Mouse (Mus musculus) cortical plate, adult 2 months (tissue): ENCODE measurements at regions not wholly inside any gene's neighbourhood (a gene's known extent, or its start where the extent isn't known, plus 50 kb on each side); places are given as distances from the start of the nearest gene placed in this dataset.

Source experiments
- CTCF ChIP-seq: fragments of 200-500 bp; IDR thresholded peaks from 2 replicates; pipeline ENCODE4 v1.5.1; 2011; ENCODE audit warnings: mild to moderate bottlenecking, control low read depth, low read length; ENCODE audit not compliant: insufficient read depth; ENCODE audit errors: extremely low read depth
- POLR2A ChIP-seq: fragments of 200-500 bp; IDR thresholded peaks from 2 replicates; pipeline ENCODE4 v1.6.1; 2011; ENCODE audit warnings: mild to moderate bottlenecking, low read length, control low read depth; ENCODE audit not compliant: insufficient read depth; ENCODE audit errors: extremely low read depth

GRCm38 (mm10) chr6:81768669-81769537, 154.6 kb upstream of the Gcfc2 start:
- TF ChIP-seq CTCF: peak; percentile 34; the same call in 1 of the 2 replicates
- TF ChIP-seq POLR2A: no peak
